ENCODE assay signal across 8 mouse cellular contexts in genomic region chr10:53466851-53467250, GRCm38 (mm10).
DNase-seq lines count a peak whose midpoint lies in the region; ATAC-seq and TF ChIP-seq lines count a peak whose summit lies in the region.

No protein-coding gene starts in this region.

- ATAC-seq in heart, embryonic 16.5 days (replicated peaks; ENCODE audit: extremely low read depth, insufficient read depth, low FRiP score) = peak; percentile 75
- no peak for ATAC-seq in liver, embryonic 11.5 days (replicated peaks; ENCODE audit: low FRiP score)
- no peak for ATAC-seq in megakaryocyte, adult 5-6 weeks (ENCODE audit: poor library complexity, severe bottlenecking)

- DNase-seq in layer of hippocampus, adult 2 months (ENCODE audit: low spot score in 2 of 2) = no peak
- DNase-seq in layer of hippocampus, postnatal 10 days (ENCODE audit: low spot score in 2 of 2) = no peak
- DNase-seq in fibroblast of lung, adult 2 months (ENCODE audit: low read depth) = peak; percentile 66
- DNase-seq in lung, postnatal 10 days = peak; percentile 83
- no peak for DNase-seq in liver, embryonic 11.5 days (ENCODE audit: low spot score)
- no peak for DNase-seq in spleen, postnatal 14 days (ENCODE audit: low spot score in 2 of 2)

- TF ChIP-seq CTCF in layer of hippocampus, adult 2 months (conservative IDR thresholded peaks at IDR 0.05) = no peak

- H3K27ac ChIP-seq in layer of hippocampus, adult 2 months = peak overlapping the region; percentile 79
- H3K27ac ChIP-seq in heart, embryonic 16.5 days (ENCODE audit: low read length) = peak overlapping the region; percentile 69
- H3K27ac ChIP-seq in liver, embryonic 11.5 days (ENCODE audit: low read depth, low read length) = no peak overlapping the region

- H3K4me2 ChIP-seq in heart, embryonic 16.5 days (ENCODE audit: low read depth, low read length) = no peak overlapping the region
- no peak overlapping the region for H3K4me2 ChIP-seq in liver, embryonic 11.5 days

- 55% methylated on average over 1 of the region's 1 CpGs for WGBS in heart, embryonic 16.5 days
- 61% methylated on average over 1 of the region's 1 CpGs for WGBS in liver, embryonic 11.5 days

- H3K9ac ChIP-seq in heart, embryonic 16.5 days (ENCODE audit: low read length) = 0 out of 2 replicates have a peak overlapping the region, but pooled peaks have one; percentile 21
- H3K9ac ChIP-seq in liver, embryonic 11.5 days (ENCODE audit: low read depth, low read length) = no peak overlapping the region

- no peaks in the 10 kb centered on the region for H3K27me3 ChIP-seq in heart, embryonic 16.5 days (ENCODE audit: control insufficient read depth, insufficient read depth, low read length)
- no peaks in the 10 kb centered on the region for H3K27me3 ChIP-seq in liver, embryonic 11.5 days (replicated peaks; ENCODE audit: control insufficient read depth, insufficient read depth, low read length)

- peaks cover 8% of the 10 kb centered on the region for H3K9me3 ChIP-seq in heart, embryonic 16.5 days (replicated peaks; ENCODE audit: control insufficient read depth, low read length)
- peaks cover under 1% of the 10 kb centered on the region; the same call in 1 of the 2 replicates for H3K9me3 ChIP-seq in liver, embryonic 11.5 days (ENCODE audit: control insufficient read depth, low read length)

- H3K4me3 ChIP-seq in layer of hippocampus, adult 2 months = no peak overlapping the region
- no peak overlapping the region for H3K4me3 ChIP-seq in heart, embryonic 16.5 days (ENCODE audit: low read length)
- no peak overlapping the region for H3K4me3 ChIP-seq in liver, embryonic 11.5 days (ENCODE audit: low read depth, low read length)

- peaks cover under 1% of the 10 kb centered on the region; the same call in 1 of the 2 replicates for H3K36me3 ChIP-seq in heart, embryonic 16.5 days (ENCODE audit: control insufficient read depth, insufficient read depth)
- H3K36me3 ChIP-seq in liver, embryonic 11.5 days (ENCODE audit: control insufficient read depth, insufficient read depth, low read length) = no peaks in the 10 kb centered on the region

- peaks cover 28% of the 10 kb centered on the region for H3K4me1 ChIP-seq in heart, embryonic 16.5 days (ENCODE audit: control insufficient read depth, insufficient read depth, low read length)
- H3K4me1 ChIP-seq in liver, embryonic 11.5 days (replicated peaks; ENCODE audit: control insufficient read depth, insufficient read depth, low read length) = no peaks in the 10 kb centered on the region; the same call in 1 of the 2 replicates

Comparison
In these comparisons a context has a peak if more than half of its experiments do, and no peak if none do; other contexts are left out.
1. DNase-seq: peak in fibroblast of lung, adult 2 months (single experiment) and lung, postnatal 10 days (single experiment); none in layer of hippocampus, adult 2 months (0 of 2), layer of hippocampus, postnatal 10 days (0 of 2), liver, embryonic 11.5 days (single experiment) and spleen, postnatal 14 days (0 of 2).